Mouse (Mus musculus): ENCODE data around the gene Rack1. TPM values are rescaled to one million over a fixed set of nuclear protein-coding genes. Genes with fewer than 3 reads are reported as not detected.

The Rack1 gene
- polyA plus RNA-seq (2012; fragmentation: generic; extraction: Trizol): 1,000 to 10,000 TPM; 2,834 to 7,792 TPM

GRCm38 (mm10) chr11:48799921-48800701 lies at the start of gene Rack1:
TSS of gene Rack1 (plus strand) at chr11:48800332.

GRCm38 (mm10) chr11:48816800-48817665 lies 16.9 kb downstream of the Rack1 start, which contains the start of gene Trim41:
TSS of gene Trim41 (minus strand) at chr11:48817353.

GRCm38 (mm10) chr11:48825979-48826751 lies 26.0 kb downstream of the Rack1 start, which contains the start of the genes Trim7 and Gm12184:
TSS of gene Trim7 (plus strand) at chr11:48826140.
TSS of gene Gm12184 (minus strand) at chr11:48826655.

Other genes with a start within 250 kb of the Rack1 start
- 10 to 100 TPM; 10.3 to 37.4 TPM for gene Trim41, start 17.0 kb downstream of the Rack1 start, polyA plus RNA-seq (2012; fragmentation: generic; extraction: Trizol)
- gene Trim7, start 25.8 kb downstream of the Rack1 start, polyA plus RNA-seq (2012; fragmentation: generic; extraction: Trizol): 1 to 10 TPM; 2.9 to 5.3 TPM
- gene Gm12184, start 26.3 kb downstream of the Rack1 start, polyA plus RNA-seq (2012; fragmentation: generic; extraction: Trizol): 10 to 100 TPM in 1 of 2 experiments, 1 to 10 TPM in 1; 9.8 to 15.3 TPM
- gene Irgm1, start 71.4 kb downstream of the Rack1 start, polyA plus RNA-seq (2012; fragmentation: generic; extraction: Trizol): 10 to 100 TPM in 1 of 2 experiments, 1 to 10 TPM in 1; 3.1 to 23.0 TPM
- gene Gm5431, start 101.9 kb downstream of the Rack1 start, polyA plus RNA-seq (2012; fragmentation: generic; extraction: Trizol): not detected
- gene Psme2b, start 145.9 kb downstream of the Rack1 start, polyA plus RNA-seq (2012; fragmentation: generic; extraction: Trizol): 10 to 100 TPM in 1 of 2 experiments, 1 to 10 TPM in 1; 7.7 to 13.0 TPM
- gene Olfr56, start 178.6 kb downstream of the Rack1 start, polyA plus RNA-seq (2012; fragmentation: generic; extraction: Trizol): under 1 TPM in 1 of 2 experiments, not detected in 1; 0.19 TPM
- gene 9930111J21Rik1, start 179.1 kb downstream of the Rack1 start, polyA plus RNA-seq (2012; fragmentation: generic; extraction: Trizol): under 1 TPM; 0.01 to 0.17 TPM
- gene Gm12185, start 191.9 kb downstream of the Rack1 start, polyA plus RNA-seq (2012; fragmentation: generic; extraction: Trizol): under 1 TPM; 0.01 to 0.14 TPM
- under 1 TPM; 0.08 to 0.67 TPM for gene Tgtp1, start 193.8 kb downstream of the Rack1 start, polyA plus RNA-seq (2012; fragmentation: generic; extraction: Trizol)